In the genomic region with DNA sequence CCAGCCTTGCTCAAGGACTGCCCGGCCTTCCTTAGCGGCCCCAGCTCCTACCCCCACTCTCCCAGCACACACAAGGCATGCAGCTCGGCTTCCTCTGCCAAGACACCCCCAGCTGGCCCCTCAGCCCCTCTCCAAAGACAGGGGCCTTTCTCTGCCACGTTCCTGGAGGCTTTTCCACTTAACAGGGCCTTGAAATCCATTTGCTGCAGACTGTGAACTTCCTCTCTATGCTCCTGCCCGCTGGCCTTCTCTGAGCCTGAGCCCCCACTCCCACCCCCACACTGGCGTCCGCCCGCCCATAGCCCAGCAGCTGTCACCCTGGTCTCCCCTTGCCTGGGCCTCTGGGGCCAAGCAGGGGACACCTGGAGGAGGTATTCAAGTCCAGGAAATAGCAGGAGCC, we compare ENCODE assay signal across 15 mouse cellular contexts.
A peak's percentile ranks its signal among the peaks of the same experiment; 100 is the strongest.
DNase-seq lines count a peak whose midpoint lies in the region; ATAC-seq and TF ChIP-seq lines count a peak whose summit lies in the region.
"Had no signal": no experiment of that assay in that cellular context is flagged by ENCODE, and none has a peak within 500 bp of the region (broad histone marks: within the 10 kb centered on the region; RNA-seq: fewer than 3 reads in every experiment).

No protein-coding gene starts in this region.

- no peak overlapping the region for H3K4me2 ChIP-seq in hindbrain, embryonic 12.5 days (replicated peaks)
- H3K4me2 ChIP-seq in midbrain, embryonic 13.5 days (replicated peaks), result no peak overlapping the region
- H3K4me2 ChIP-seq in midbrain, postnatal 0 days (ENCODE audit: low read depth, low read length, poor library complexity, severe bottlenecking), result no peak overlapping the region
- no peak overlapping the region for H3K4me2 ChIP-seq in intestine, embryonic 16.5 days (ENCODE audit: low read depth, low read length)
- H3K4me2 ChIP-seq: neural tube, embryonic 15.5 days had no signal

- WGBS in hindbrain, embryonic 10.5 days, result 51% methylated on average over 8 of the region's 8 CpGs
- WGBS in hindbrain, embryonic 12.5 days, result 46% methylated on average over 6 of the region's 8 CpGs
- 49% methylated on average over 8 of the region's 8 CpGs for WGBS in midbrain, embryonic 13.5 days
- 56% methylated on average over 8 of the region's 8 CpGs for WGBS in midbrain, postnatal 0 days
- 46% methylated on average over 8 of the region's 8 CpGs for WGBS in intestine, embryonic 16.5 days

- DNase-seq in hindbrain, embryonic 10.5 days (ENCODE audit: low spot score), result no peak
- no peak for DNase-seq in midbrain, postnatal 0 days (ENCODE audit: low spot score)
- no peak for DNase-seq in ovary, postnatal 14 days (ENCODE audit: low spot score)
- no peak for DNase-seq in spleen, postnatal 4 days (ENCODE audit: low spot score in 2 of 2)
- DNase-seq: cerebellum, adult 18-20 months; heart, postnatal 4 days; kidney, adult 2 months; right cerebral cortex, adult 18-20 months had no signal

- H3K4me1 ChIP-seq in hindbrain, embryonic 10.5 days (replicated peaks), result peaks cover 19% of the 10 kb centered on the region
- peaks cover 3% of the 10 kb centered on the region; the same call in 1 of the 2 replicates for H3K4me1 ChIP-seq in hindbrain, embryonic 12.5 days
- H3K4me1 ChIP-seq in midbrain, embryonic 13.5 days (replicated peaks), result no peaks in the 10 kb centered on the region
- H3K4me1 ChIP-seq in midbrain, postnatal 0 days (ENCODE audit: insufficient read depth, low read length), result no peaks in the 10 kb centered on the region
- H3K4me1 ChIP-seq in intestine, embryonic 16.5 days (ENCODE audit: control insufficient read depth, insufficient read depth, low read length), result peaks cover 9% of the 10 kb centered on the region
- H3K4me1 ChIP-seq: neural tube, embryonic 15.5 days had no signal

- peaks cover 96% of the 10 kb centered on the region for H3K27me3 ChIP-seq in hindbrain, embryonic 10.5 days (ENCODE audit: insufficient read depth, poor library complexity, severe bottlenecking)
- peaks cover 69% of the 10 kb centered on the region for H3K27me3 ChIP-seq in hindbrain, embryonic 12.5 days
- H3K27me3 ChIP-seq in midbrain, embryonic 13.5 days, result peaks cover 79% of the 10 kb centered on the region
- peaks cover 15% of the 10 kb centered on the region; the same call in 1 of the 2 replicates for H3K27me3 ChIP-seq in midbrain, postnatal 0 days (ENCODE audit: insufficient read depth, low read length)
- peaks cover 11% of the 10 kb centered on the region; the same call in 1 of the 2 replicates for H3K27me3 ChIP-seq in intestine, embryonic 16.5 days (replicated peaks; ENCODE audit: control insufficient read depth, insufficient read depth, low read length)

- H3K27ac ChIP-seq in hindbrain, embryonic 10.5 days, result peak overlapping the region; percentile 35; the same call in 1 of the 2 replicates
- H3K27ac ChIP-seq in hindbrain, embryonic 12.5 days, result no peak overlapping the region
- H3K27ac ChIP-seq in midbrain, embryonic 13.5 days, result no peak overlapping the region
- H3K27ac ChIP-seq in midbrain, postnatal 0 days (ENCODE audit: low read depth, low read length), result no peak overlapping the region
- H3K27ac ChIP-seq in intestine, embryonic 16.5 days (ENCODE audit: low read length), result no peak overlapping the region
- H3K27ac ChIP-seq: layer of hippocampus, adult 2 months; liver, embryonic 14.5 days; neural tube, embryonic 15.5 days had no signal

- no peaks in the 10 kb centered on the region for H3K36me3 ChIP-seq in hindbrain, embryonic 10.5 days
- no peaks in the 10 kb centered on the region for H3K36me3 ChIP-seq in hindbrain, embryonic 12.5 days
- no peaks in the 10 kb centered on the region for H3K36me3 ChIP-seq in midbrain, embryonic 13.5 days
- no peaks in the 10 kb centered on the region for H3K36me3 ChIP-seq in midbrain, postnatal 0 days (ENCODE audit: insufficient read depth, low read length)
- H3K36me3 ChIP-seq in intestine, embryonic 16.5 days (ENCODE audit: control insufficient read depth, insufficient read depth, low read length), result no peaks in the 10 kb centered on the region
- H3K36me3 ChIP-seq: neural tube, embryonic 15.5 days had no signal

- no peak overlapping the region for H3K4me3 ChIP-seq in hindbrain, embryonic 10.5 days
- H3K4me3 ChIP-seq in hindbrain, embryonic 12.5 days, result no peak overlapping the region
- no peak overlapping the region for H3K4me3 ChIP-seq in midbrain, embryonic 13.5 days (replicated peaks)
- no peak overlapping the region for H3K4me3 ChIP-seq in midbrain, postnatal 0 days (ENCODE audit: low read depth, low read length)
- H3K4me3 ChIP-seq in intestine, embryonic 16.5 days (ENCODE audit: low read length), result no peak overlapping the region
- H3K4me3 ChIP-seq: erythroblast, embryonic 14.5 days; layer of hippocampus, adult 2 months; neural tube, embryonic 15.5 days had no signal

- TF ChIP-seq CTCF in midbrain, postnatal 0 days (IDR thresholded peaks at IDR 0.05), result no peak

- ATAC-seq in hindbrain, embryonic 12.5 days (ENCODE audit: low FRiP score), result no peak
- peak; percentile 58; the same call in 1 of the 2 replicates for ATAC-seq in midbrain, embryonic 13.5 days
- no peak for ATAC-seq in midbrain, postnatal 0 days (ENCODE audit: low FRiP score)
- ATAC-seq in intestine, embryonic 16.5 days, result peak; percentile 74

- H3K9me3 ChIP-seq in hindbrain, embryonic 10.5 days, result no peaks in the 10 kb centered on the region
- H3K9me3 ChIP-seq in hindbrain, embryonic 12.5 days (replicated peaks), result no peaks in the 10 kb centered on the region
- H3K9me3 ChIP-seq in midbrain, embryonic 13.5 days, result no peaks in the 10 kb centered on the region
- no peaks in the 10 kb centered on the region for H3K9me3 ChIP-seq in midbrain, postnatal 0 days (ENCODE audit: low read length)
- H3K9me3 ChIP-seq in intestine, embryonic 16.5 days (ENCODE audit: control insufficient read depth, low read length), result no peaks in the 10 kb centered on the region
- H3K9me3 ChIP-seq: neural tube, embryonic 15.5 days had no signal

- H3K9ac ChIP-seq in hindbrain, embryonic 12.5 days, result no peak overlapping the region
- H3K9ac ChIP-seq in midbrain, embryonic 13.5 days (replicated peaks), result no peak overlapping the region
- no peak overlapping the region for H3K9ac ChIP-seq in midbrain, postnatal 0 days (replicated peaks; ENCODE audit: low read length, poor library complexity, severe bottlenecking)
- H3K9ac ChIP-seq in intestine, embryonic 16.5 days (ENCODE audit: low read depth, low read length), result 0 out of 2 replicates have a peak overlapping the region, but pooled peaks have one; percentile 29
- H3K9ac ChIP-seq: liver, embryonic 14.5 days; neural tube, embryonic 15.5 days had no signal

Comparison
In these comparisons a context has a peak if more than half of its experiments do, and no peak if none do; other contexts are left out.
1. ATAC-seq: peak in midbrain, embryonic 13.5 days (single experiment) and intestine, embryonic 16.5 days (single experiment); none in hindbrain, embryonic 12.5 days (single experiment) and midbrain, postnatal 0 days (single experiment).